Mouse (Mus musculus) neural tube, embryonic 11.5 days (tissue): Measurements from ENCODE around the gene Pawr. TPM values are rescaled to one million over a fixed set of nuclear protein-coding genes. Genes with fewer than 3 reads are reported as not detected.
"Not testable (repeated sequence)": the region's sequence is repeated elsewhere in the genome, so short reads cannot be mapped to it uniquely, and the experiment has no call there.

ENCODE experiments used
- ATAC-seq: fragments of 200-750 bp; cut with Nextera tagmentation; 2 replicates; pipeline ENCODE4 v1.8.0; 2017; ENCODE audit warnings: moderate number of reproducible peaks, mild to moderate bottlenecking, moderate TSS enrichment, moderate library complexity; ENCODE audit not compliant: insufficient read depth, low FRiP score, low TSS enrichment
- DNase-seq: peaks from one replicate; pipeline ENCODE4 v3.0.0-alpha.2; 2015; ENCODE audit warnings: low spot score
- H3K27ac ChIP-seq: fragments of 300-500 bp; sonication (generic); 2 replicates; pipeline ENCODE4 v1.5.1; 2014; ENCODE audit warnings: low read depth, mild to moderate bottlenecking, low read length
- H3K27me3 ChIP-seq: fragments of 300-500 bp; sonication (generic); 2 replicates; pipeline ENCODE4 v1.6.1; 2014; ENCODE audit warnings: mild to moderate bottlenecking, low read length, mixed read lengths; ENCODE audit not compliant: control insufficient read depth, insufficient read depth
- H3K36me3 ChIP-seq: fragments of 300-500 bp; sonication (generic); 2 replicates; pipeline ENCODE4 v1.6.1; 2014; ENCODE audit warnings: mild to moderate bottlenecking, low read length, moderate library complexity, mixed read lengths; ENCODE audit not compliant: control insufficient read depth, insufficient read depth
- H3K4me1 ChIP-seq: fragments of 300-500 bp; sonication (generic); 2 replicates; pipeline ENCODE4 v1.6.1; 2014; ENCODE audit warnings: low read length, mixed read lengths; ENCODE audit not compliant: control insufficient read depth, insufficient read depth
- H3K4me2 ChIP-seq: fragments of 300-500 bp; sonication (generic); 2 replicates; pipeline ENCODE4 v1.6.1; 2014; ENCODE audit warnings: low read depth, mild to moderate bottlenecking, moderate library complexity
- H3K4me3 ChIP-seq: fragments of 300-500 bp; sonication (generic); 2 replicates; pipeline ENCODE4 v1.5.1; 2014; ENCODE audit warnings: low read depth, low read length
- H3K9ac ChIP-seq: fragments of 300-500 bp; sonication (generic); 2 replicates; pipeline ENCODE4 v1.6.1; 2014; ENCODE audit warnings: mild to moderate bottlenecking, low read length
- H3K9me3 ChIP-seq: fragments of 300-500 bp; sonication (generic); 2 replicates; pipeline ENCODE4 v1.6.1; 2016; ENCODE audit warnings: low read length; ENCODE audit not compliant: control insufficient read depth
- WGBS: fragments of 180-500 bp; shearing (Covaris S2); extraction: QIAGEN DNeasy Blood & Tissue Kit; methylation state at CpG from one replicate; pipeline ENCODE4 v1.1.7; 2014; 5-methylcytosine and 5-hydroxymethylcytosine counted together
- polyA plus RNA-seq: library from polyadenylated mRNA; unstranded; fragments of >200 nt; fragmentation: Nextera tagmentation; extraction: Ambion mirVana; gene quantifications from 2 replicates; pipeline ENCODE4 v1.2.1, GENCODE M21; 2014

Pawr gene
- polyA plus RNA-seq, 1 experiment from 2014 or later, result 15.1 TPM

GRCm38 (mm10) chr10:108338055-108338961 lies 6.4 kb downstream of the Pawr start:
- peak; percentile 70 for ATAC-seq

GRCm38 (mm10) chr10:108339118-108339517 lies 7.2 kb downstream of the Pawr start:
- H3K27ac ChIP-seq, result 0 out of 2 replicates have a peak overlapping the region, but pooled peaks have one; percentile 55
- H3K9ac ChIP-seq, result no peak overlapping the region
- H3K4me2 ChIP-seq, result no peak overlapping the region
- H3K4me3 ChIP-seq, result no peak overlapping the region
- 0 out of 2 replicates have a peak, but pooled peaks cover 4% of the 10 kb centered on the region for H3K4me1 ChIP-seq
- WGBS, result 86% methylated on average over 5 of the region's 5 CpGs
- H3K27me3 ChIP-seq, result no peaks in the 10 kb centered on the region
- no peaks in the 10 kb centered on the region for H3K9me3 ChIP-seq
- no peaks in the 10 kb centered on the region for H3K36me3 ChIP-seq
- ATAC-seq, result no peak; the same call in 1 of the 2 replicates
- DNase-seq, result no peak

More at GRCm38 (mm10) chr10:108338055-108338961, 6.4 kb downstream of the Pawr start:
- DNase-seq, result peak; percentile 33
- Histone ChIP-seq H3K9me3 (no peaks in the 10 kb centered on the region), H3K4me2 (no peak overlapping the region), H3K9ac (no peak overlapping the region), H3K27me3 (no peaks in the 10 kb centered on the region), H3K4me1 (0 out of 2 replicates have a peak, but pooled peaks cover 4% of the 10 kb centered on the region), H3K27ac (no peak overlapping the region), H3K4me3 (no peak overlapping the region), H3K36me3 (no peaks in the 10 kb centered on the region)
- WGBS, result 58% methylated on average over 22 of the region's 22 CpGs

DNA sequence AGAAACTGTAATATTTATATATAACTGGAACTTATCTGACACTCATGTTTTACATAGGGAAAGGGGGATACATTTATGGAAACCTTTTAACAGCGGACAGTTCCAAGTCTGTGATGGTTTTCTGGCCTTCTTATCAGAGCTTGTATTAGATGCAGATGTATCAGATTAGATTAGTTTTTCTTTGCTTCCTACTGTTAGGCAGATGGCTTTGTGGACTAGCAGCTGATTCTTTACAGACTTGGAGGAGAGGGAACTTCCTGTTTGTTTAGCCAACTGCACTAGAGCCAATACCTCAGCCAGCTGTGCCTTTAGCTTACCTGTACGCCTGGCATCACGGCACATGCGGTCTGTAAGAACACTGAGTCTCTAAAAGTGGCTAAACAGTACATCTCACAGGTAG lies 8.0 kb downstream of the Pawr start:
- DNase-seq (no peak), ATAC-seq (no peak)
- Histone ChIP-seq H3K36me3 (no peaks in the 10 kb centered on the region), H3K9ac (no peak overlapping the region), H3K4me2 (no peak overlapping the region), H3K4me3 (no peak overlapping the region), H3K9me3 (no peaks in the 10 kb centered on the region), H3K4me1 (0 out of 2 replicates have a peak, but pooled peaks cover 4% of the 10 kb centered on the region), H3K27ac (no peak overlapping the region), H3K27me3 (no peaks in the 10 kb centered on the region)
- WGBS, result 91% methylated on average over 4 of the region's 4 CpGs

DNA sequence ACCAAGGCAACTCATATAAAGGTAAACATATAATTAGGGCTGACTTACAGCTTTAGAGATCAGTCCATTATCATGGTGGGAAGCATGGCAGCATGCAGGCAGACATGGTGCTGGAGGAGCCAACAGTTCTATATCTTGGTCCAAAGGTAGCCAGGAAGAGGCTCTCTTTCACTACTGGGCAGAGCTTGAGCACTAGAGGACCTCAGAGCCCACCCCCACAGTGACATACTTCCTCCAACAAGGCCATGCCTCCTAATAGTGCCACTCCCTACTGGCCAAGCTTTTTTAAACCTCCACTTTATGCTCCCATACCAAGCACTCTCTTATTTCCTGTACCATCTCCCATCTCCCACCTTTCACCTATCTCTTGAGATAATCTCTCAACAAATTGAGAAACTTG lies 11.8 kb downstream of the Pawr start:
- Histone ChIP-seq H3K27ac (no peak overlapping the region), H3K4me3 (no peak overlapping the region), H3K4me1 (0 out of 2 replicates have a peak, but pooled peaks cover 4% of the 10 kb centered on the region), H3K9me3 (no peaks in the 10 kb centered on the region), H3K27me3 (no peaks in the 10 kb centered on the region), H3K4me2 (no peak overlapping the region), H3K36me3 (no peaks in the 10 kb centered on the region), H3K9ac (no peak overlapping the region)
- DNase-seq, result no peak
- ATAC-seq, result no peak

- H3K4me3 ChIP-seq, result no peak overlapping the region
- H3K4me1 ChIP-seq, result no peaks in the 10 kb centered on the region
- 94% methylated on average over 9 of the region's 9 CpGs for WGBS
- H3K9me3 ChIP-seq, result no peaks in the 10 kb centered on the region
- no peak overlapping the region for H3K4me2 ChIP-seq
- H3K9ac ChIP-seq, result no peak overlapping the region
- DNase-seq (no peak), ATAC-seq (no peak)
- no peaks in the 10 kb centered on the region for H3K27me3 ChIP-seq
- H3K36me3 ChIP-seq, result no peaks in the 10 kb centered on the region
- H3K27ac ChIP-seq, result no peak overlapping the region
Measured at GRCm38 (mm10) chr10:108345123-108345522, 13.2 kb downstream of the Pawr start.

- not testable (repeated sequence) for H3K4me3 ChIP-seq, H3K9ac ChIP-seq, ATAC-seq, H3K9me3 ChIP-seq, H3K4me1 ChIP-seq, H3K27ac ChIP-seq, H3K4me2 ChIP-seq, H3K27me3 ChIP-seq, H3K36me3 ChIP-seq, DNase-seq
- 94% methylated on average over 4 of the region's 4 CpGs for WGBS
Measured at GRCm38 (mm10) chr10:108346301-108346700, 14.4 kb downstream of the Pawr start.

- WGBS, result 74% methylated on average over 9 of the region's 9 CpGs
- Histone ChIP-seq H3K4me2 (no peak overlapping the region), H3K27ac (no peak overlapping the region), H3K9ac (no peak overlapping the region), H3K36me3 (no peaks in the 10 kb centered on the region), H3K4me1 (no peaks in the 10 kb centered on the region; the same call in 1 of the 2 replicates), H3K9me3 (no peaks in the 10 kb centered on the region), H3K4me3 (no peak overlapping the region), H3K27me3 (no peaks in the 10 kb centered on the region)
- ATAC-seq (no peak), DNase-seq (no peak)
Measured at GRCm38 (mm10) chr10:108350125-108351070, 18.5 kb downstream of the Pawr start.

- no peaks in the 10 kb centered on the region for H3K36me3 ChIP-seq
- H3K4me3 ChIP-seq, result no peak overlapping the region
- no peaks in the 10 kb centered on the region for H3K27me3 ChIP-seq
- no peak overlapping the region for H3K27ac ChIP-seq
- DNase-seq (no peak), ATAC-seq (no peak)
- H3K9ac ChIP-seq, result no peak overlapping the region
- H3K9me3 ChIP-seq, result no peaks in the 10 kb centered on the region
- H3K4me2 ChIP-seq, result no peak overlapping the region
- H3K4me1 ChIP-seq, result no peaks in the 10 kb centered on the region; the same call in 1 of the 2 replicates
- WGBS, result 84% methylated on average over 10 of the region's 10 CpGs
Measured at GRCm38 (mm10) chr10:108352944-108353343, 21.0 kb downstream of the Pawr start.
